Mouse (Mus musculus): Measurements from ENCODE around the gene Auts2. TPM values are rescaled to one million over a fixed set of nuclear protein-coding genes. Genes with fewer than 3 reads are reported as not detected.
A peak's percentile ranks its signal among the peaks of the same experiment; 100 is the strongest.

The Auts2 gene
- total and polyA plus RNA-seq, 2 experiments from 2014 or later = 35.2 to 57.5 TPM

GRCm38 (mm10) chr5:131468609-131469008, 1074.5 kb downstream of the Auts2 start:
- WGBS = 96% methylated on average over 4 of the region's 4 CpGs
- no peak overlapping the region for H3K9ac ChIP-seq (replicated peaks; ENCODE audit: low read length, poor library complexity, severe bottlenecking)
- no peak for ATAC-seq (ENCODE audit: low FRiP score)
- H3K27ac ChIP-seq (ENCODE audit: low read depth, low read length) = no peak overlapping the region
- H3K36me3 ChIP-seq (ENCODE audit: insufficient read depth, low read length) = peaks cover 22% of the 10 kb centered on the region
- H3K9me3 ChIP-seq (ENCODE audit: low read length) = no peaks in the 10 kb centered on the region
- H3K27me3 ChIP-seq (ENCODE audit: insufficient read depth, low read length) = no peaks in the 10 kb centered on the region
- no peak for DNase-seq (ENCODE audit: low spot score)
- no peak overlapping the region for H3K4me3 ChIP-seq (ENCODE audit: low read depth, low read length)
- H3K4me1 ChIP-seq (ENCODE audit: insufficient read depth, low read length) = no peaks in the 10 kb centered on the region
- TF ChIP-seq CTCF (IDR thresholded peaks at IDR 0.05) = 0 out of 2 replicates have a peak, but pooled peaks have one; percentile 9
- no peak overlapping the region for H3K4me2 ChIP-seq (ENCODE audit: low read depth, low read length, poor library complexity, severe bottlenecking)

DNA sequence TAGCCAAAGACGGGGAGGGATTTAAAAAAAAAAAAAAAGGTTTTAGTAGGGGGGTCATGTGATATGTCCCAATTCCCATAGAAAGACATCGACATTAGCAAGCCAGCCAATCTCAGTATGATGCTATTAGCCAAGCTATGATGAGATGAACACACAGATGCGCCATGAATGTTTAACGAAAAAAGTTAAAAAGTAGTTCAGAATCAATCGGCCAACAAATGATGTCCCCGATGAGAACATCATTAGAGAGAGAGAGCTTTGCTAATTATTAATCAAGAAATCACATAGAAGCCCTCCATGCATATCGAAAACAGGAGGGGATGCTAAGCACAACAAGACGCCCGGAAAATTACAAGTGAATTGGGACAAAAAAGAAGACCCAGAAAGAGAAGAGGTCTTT, 1077.0 kb downstream of the Auts2 start:
- Histone ChIP-seq H3K9ac (replicated peaks; ENCODE audit: low read length, poor library complexity, severe bottlenecking) (no peak overlapping the region), H3K4me1 (ENCODE audit: insufficient read depth, low read length) (no peaks in the 10 kb centered on the region), H3K9me3 (ENCODE audit: low read length) (no peaks in the 10 kb centered on the region), H3K27me3 (ENCODE audit: insufficient read depth, low read length) (no peaks in the 10 kb centered on the region), H3K4me3 (ENCODE audit: low read depth, low read length) (no peak overlapping the region), H3K4me2 (ENCODE audit: low read depth, low read length, poor library complexity, severe bottlenecking) (no peak overlapping the region), H3K27ac (ENCODE audit: low read depth, low read length) (no peak overlapping the region), H3K36me3 (ENCODE audit: insufficient read depth, low read length) (0 out of 2 replicates have a peak, but pooled peaks cover 13% of the 10 kb centered on the region)
- 86% methylated on average over 9 of the region's 9 CpGs for WGBS
- no peak for TF ChIP-seq CTCF (IDR thresholded peaks at IDR 0.05)
- ATAC-seq (ENCODE audit: low FRiP score) (no peak), DNase-seq (ENCODE audit: low spot score) (no peak)

GRCm38 (mm10) chr5:131463402-131463801, 1079.7 kb downstream of the Auts2 start:
- WGBS = 81% methylated on average over 6 of the region's 6 CpGs
- Histone ChIP-seq H3K4me1 (ENCODE audit: insufficient read depth, low read length) (no peaks in the 10 kb centered on the region; the same call in 1 of the 2 replicates), H3K36me3 (ENCODE audit: insufficient read depth, low read length) (0 out of 2 replicates have a peak, but pooled peaks cover 12% of the 10 kb centered on the region), H3K27ac (ENCODE audit: low read depth, low read length) (no peak overlapping the region), H3K4me3 (ENCODE audit: low read depth, low read length) (no peak overlapping the region), H3K27me3 (ENCODE audit: insufficient read depth, low read length) (no peaks in the 10 kb centered on the region), H3K4me2 (ENCODE audit: low read depth, low read length, poor library complexity, severe bottlenecking) (no peak overlapping the region), H3K9me3 (ENCODE audit: low read length) (no peaks in the 10 kb centered on the region), H3K9ac (replicated peaks; ENCODE audit: low read length, poor library complexity, severe bottlenecking) (no peak overlapping the region)
- TF ChIP-seq CTCF (IDR thresholded peaks at IDR 0.05) = no peak
- ATAC-seq (ENCODE audit: low FRiP score) (no peak), DNase-seq (ENCODE audit: low spot score) (peak; percentile 40)

GRCm38 (mm10) chr5:131459951-131460350, 1083.2 kb downstream of the Auts2 start:
- no peak for TF ChIP-seq CTCF (IDR thresholded peaks at IDR 0.05)
- Histone ChIP-seq H3K27ac (ENCODE audit: low read depth, low read length) (no peak overlapping the region), H3K9ac (replicated peaks; ENCODE audit: low read length, poor library complexity, severe bottlenecking) (no peak overlapping the region), H3K36me3 (ENCODE audit: insufficient read depth, low read length) (peaks cover 12% of the 10 kb centered on the region; the same call in 1 of the 2 replicates), H3K4me3 (ENCODE audit: low read depth, low read length) (no peak overlapping the region), H3K4me2 (ENCODE audit: low read depth, low read length, poor library complexity, severe bottlenecking) (no peak overlapping the region), H3K27me3 (ENCODE audit: insufficient read depth, low read length) (no peaks in the 10 kb centered on the region), H3K4me1 (ENCODE audit: insufficient read depth, low read length) (no peaks in the 10 kb centered on the region; the same call in 1 of the 2 replicates), H3K9me3 (ENCODE audit: low read length) (no peaks in the 10 kb centered on the region)
- WGBS = 62% methylated on average over 6 of the region's 6 CpGs
- ATAC-seq (ENCODE audit: low FRiP score) (no peak), DNase-seq (ENCODE audit: low spot score) (no peak)

DNA sequence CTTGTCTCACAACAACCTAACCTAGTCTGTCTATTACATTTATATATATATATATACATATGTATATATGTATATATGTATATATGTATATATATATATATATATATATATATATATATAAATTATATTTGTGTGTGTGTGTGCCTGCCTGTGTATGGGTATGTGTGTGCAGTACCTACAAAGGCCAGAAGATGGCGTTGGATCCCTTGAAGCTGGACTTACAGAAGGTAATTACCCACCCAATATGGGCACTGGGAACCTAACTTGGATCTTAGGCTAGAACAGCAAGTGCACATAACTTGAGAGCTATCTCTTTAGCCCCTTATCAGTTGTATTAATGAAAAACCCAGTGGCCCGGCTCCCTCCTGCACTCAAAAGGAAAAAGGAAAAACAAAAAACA, 1083.6 kb downstream of the Auts2 start:
- no peak overlapping the region for H3K9ac ChIP-seq (replicated peaks; ENCODE audit: low read length, poor library complexity, severe bottlenecking)
- ATAC-seq (ENCODE audit: low FRiP score) = no peak
- 64% methylated on average over 2 of the region's 2 CpGs for WGBS
- H3K27ac ChIP-seq (ENCODE audit: low read depth, low read length) = no peak overlapping the region
- TF ChIP-seq CTCF (IDR thresholded peaks at IDR 0.05) = peak; percentile 56
- no peaks in the 10 kb centered on the region for H3K27me3 ChIP-seq (ENCODE audit: insufficient read depth, low read length)
- no peaks in the 10 kb centered on the region; the same call in 1 of the 2 replicates for H3K4me1 ChIP-seq (ENCODE audit: insufficient read depth, low read length)
- no peak overlapping the region for H3K4me3 ChIP-seq (ENCODE audit: low read depth, low read length)
- peak; percentile 33 for DNase-seq (ENCODE audit: low spot score)
- H3K36me3 ChIP-seq (ENCODE audit: insufficient read depth, low read length) = peaks cover 12% of the 10 kb centered on the region; the same call in 1 of the 2 replicates
- H3K9me3 ChIP-seq (ENCODE audit: low read length) = no peaks in the 10 kb centered on the region
- H3K4me2 ChIP-seq (ENCODE audit: low read depth, low read length, poor library complexity, severe bottlenecking) = no peak overlapping the region

DNA sequence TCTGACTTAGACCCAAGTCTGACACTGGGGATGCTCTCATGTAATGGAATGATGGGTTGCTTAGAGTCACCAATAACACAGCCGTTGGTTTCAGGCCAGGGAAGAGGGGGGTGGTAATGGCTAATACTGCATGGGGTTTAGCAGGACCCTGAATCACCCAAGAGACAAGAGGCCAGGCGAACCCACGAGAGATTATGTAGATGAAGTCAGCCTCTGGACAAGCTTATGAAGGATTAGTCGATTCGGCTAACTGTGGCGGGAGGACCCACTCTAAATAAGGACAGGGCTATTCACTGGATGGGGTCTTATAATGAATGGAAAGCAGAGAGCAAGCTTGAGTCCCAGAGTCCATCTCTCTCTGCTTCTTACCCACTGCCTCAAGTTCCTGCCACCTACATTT, 1084.4 kb downstream of the Auts2 start:
- H3K36me3 ChIP-seq (ENCODE audit: insufficient read depth, low read length) = peaks cover 12% of the 10 kb centered on the region; the same call in 1 of the 2 replicates
- no peaks in the 10 kb centered on the region for H3K27me3 ChIP-seq (ENCODE audit: insufficient read depth, low read length)
- H3K9ac ChIP-seq (replicated peaks; ENCODE audit: low read length, poor library complexity, severe bottlenecking) = no peak overlapping the region
- no peak overlapping the region for H3K27ac ChIP-seq (ENCODE audit: low read depth, low read length)
- no peak overlapping the region for H3K4me2 ChIP-seq (ENCODE audit: low read depth, low read length, poor library complexity, severe bottlenecking)
- no peaks in the 10 kb centered on the region; the same call in 1 of the 2 replicates for H3K4me1 ChIP-seq (ENCODE audit: insufficient read depth, low read length)
- WGBS = 23% methylated on average over 6 of the region's 6 CpGs
- no peak for TF ChIP-seq CTCF (IDR thresholded peaks at IDR 0.05)
- no peaks in the 10 kb centered on the region for H3K9me3 ChIP-seq (ENCODE audit: low read length)
- no peak overlapping the region for H3K4me3 ChIP-seq (ENCODE audit: low read depth, low read length)
- ATAC-seq (ENCODE audit: low FRiP score) (no peak), DNase-seq (ENCODE audit: low spot score) (no peak)

Measured in midbrain, postnatal 0 days (tissue).